Mouse (Mus musculus) urinary bladder, postnatal 4 days (tissue): ENCODE data around the gene Rapgefl1.
A peak's percentile ranks its signal among the peaks of the same experiment; 100 is the strongest.

ENCODE experiments used
- DNase-seq, 2 experiments: peaks; one replicate each; pipeline ENCODE4 v3.0.0; 2021 to 2022; ENCODE audit warnings: low spot score in 2 of 2

The Rapgefl1 gene

DNA sequence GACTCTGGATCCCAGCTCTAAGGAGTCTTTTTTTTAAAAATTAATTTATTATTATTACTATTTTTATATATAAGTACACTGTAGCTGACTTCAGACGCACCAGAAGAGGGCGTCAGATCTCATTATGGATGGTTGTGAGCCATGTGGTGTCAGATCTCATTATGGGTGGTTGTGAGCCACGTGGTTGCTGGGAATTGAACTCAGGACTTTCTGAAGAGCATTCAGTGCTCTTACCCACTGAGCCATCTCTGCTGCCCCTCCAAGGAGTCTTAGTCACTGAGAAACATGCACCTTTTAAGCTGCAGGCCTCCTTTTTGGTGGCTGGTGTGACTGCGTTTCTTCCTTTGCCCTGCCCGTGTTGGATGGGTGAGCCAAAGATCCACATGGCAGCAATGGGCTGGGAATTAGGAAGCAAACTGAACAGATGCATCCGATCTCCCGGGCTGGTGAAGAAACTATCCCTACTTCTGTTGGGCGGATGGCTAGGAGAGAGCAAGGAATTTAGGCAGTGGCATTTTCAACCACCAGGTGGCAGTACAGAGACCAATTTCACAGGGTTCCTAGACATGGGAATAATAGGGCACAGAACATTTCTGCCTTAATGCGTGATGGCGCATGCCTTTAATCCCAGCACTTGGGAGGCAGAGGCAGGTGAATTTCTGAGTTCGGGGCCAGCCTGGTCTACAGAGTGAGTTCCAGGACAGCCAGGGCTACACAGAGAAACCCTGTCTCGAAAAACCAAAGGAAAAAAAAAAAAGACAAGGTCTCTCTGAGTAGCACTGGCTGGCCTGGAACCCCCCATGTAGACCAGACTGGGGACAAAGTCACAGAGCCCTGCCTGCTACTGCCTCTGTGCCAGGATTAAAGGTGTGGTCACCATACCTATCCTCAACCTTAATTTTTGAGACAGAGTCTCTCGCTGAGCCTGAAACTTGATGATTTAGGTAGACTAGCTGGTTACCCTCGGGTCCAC, 22.5 kb downstream of the Rapgefl1 start:
- peak; percentile 76 to 92 for DNase-seq

DNA sequence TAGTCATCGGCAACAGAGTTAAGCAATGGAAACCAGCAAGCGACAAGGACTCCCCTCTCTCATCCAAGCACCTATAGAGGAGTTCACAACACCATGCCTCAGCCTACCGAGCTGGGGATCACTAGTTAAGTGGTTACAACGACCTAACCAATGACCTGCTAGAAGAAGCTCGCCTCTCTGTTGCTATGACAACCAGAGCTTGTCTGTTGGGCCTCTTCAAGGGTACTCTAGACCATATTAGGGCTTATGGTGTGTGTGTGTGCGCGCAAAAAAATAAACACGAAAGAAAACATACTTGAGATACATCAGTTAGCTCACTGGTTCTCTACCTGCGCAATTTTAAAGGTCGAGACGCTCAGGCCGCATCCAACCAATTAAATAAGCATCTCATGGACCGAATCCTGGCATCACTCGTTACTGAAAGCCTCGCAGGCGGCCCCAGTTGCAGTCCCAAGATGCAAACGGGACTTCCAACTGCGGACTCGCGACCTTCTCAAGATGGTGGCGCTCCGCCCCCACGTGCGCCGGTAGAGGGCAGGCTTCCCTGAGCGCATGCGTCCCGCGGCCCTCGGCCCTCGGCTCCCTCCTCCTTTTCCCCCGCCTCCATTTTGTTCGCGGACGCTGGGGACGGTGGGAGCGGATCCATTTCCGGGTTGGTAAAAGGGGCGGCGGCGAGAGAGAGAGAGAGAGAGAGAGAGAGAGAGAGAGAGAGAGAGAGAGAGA, 26.6 kb downstream of the Rapgefl1 start, which contains the start of gene Wipf2:
Gene Wipf2, plus strand, starts transcription at position 611 of the 723 bp plus-strand sequence.
- peak; percentile 96 to 97 for DNase-seq

DNA sequence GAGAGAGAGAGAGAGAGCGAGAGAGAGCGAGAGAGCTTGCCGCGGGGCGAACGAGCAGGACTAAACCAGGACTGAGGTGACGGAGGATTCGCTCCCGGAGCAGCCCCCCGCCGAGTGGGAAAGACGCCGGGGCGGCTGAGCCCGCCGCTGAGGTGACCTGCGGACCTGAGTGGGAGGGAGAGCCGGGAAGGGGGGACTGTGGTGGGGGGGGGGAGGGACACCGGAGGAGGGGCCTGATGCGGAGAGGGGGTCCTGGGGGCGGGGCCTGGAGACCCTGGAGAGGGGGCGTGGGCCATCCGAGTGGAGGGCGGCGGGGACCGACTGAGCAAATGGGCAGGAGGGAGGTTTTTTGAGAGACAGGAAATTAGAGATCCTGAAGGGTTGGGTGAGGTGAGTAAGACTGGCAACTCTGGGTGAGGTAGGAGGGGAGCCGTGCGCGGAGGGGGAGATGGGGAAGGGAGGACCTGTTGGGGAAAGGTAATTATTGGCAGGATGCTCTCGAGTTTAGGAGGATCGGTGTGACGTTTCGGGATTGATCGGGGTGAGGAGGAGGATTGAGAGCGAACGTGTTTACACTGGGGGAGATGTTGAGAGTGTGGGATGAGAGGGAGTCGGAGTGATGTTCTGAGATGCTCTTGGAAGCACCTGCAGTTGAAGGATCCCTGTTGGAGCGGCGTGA, 27.3 kb downstream of the Rapgefl1 start:
- DNase-seq, result peak in 1 of 2 experiments; percentile 65

DNA sequence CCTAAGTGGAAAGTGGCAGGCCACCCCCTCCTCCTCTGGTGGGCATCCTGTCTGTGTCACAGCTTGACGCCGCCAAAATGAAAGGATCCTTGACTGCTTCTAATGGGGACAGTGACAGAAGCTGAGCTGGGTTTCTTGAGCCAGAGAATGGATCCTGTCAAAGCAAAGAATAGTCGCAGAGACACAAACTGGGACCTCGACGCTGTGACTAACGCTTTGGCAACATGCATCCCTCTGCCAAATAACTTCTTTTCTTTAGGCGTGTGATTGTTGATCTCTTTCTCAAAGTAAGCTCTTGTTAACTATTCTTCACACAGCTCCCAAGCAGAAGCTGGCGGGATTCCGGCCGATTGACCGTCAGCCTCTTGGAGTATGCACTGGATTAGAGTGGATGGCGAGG, 30.7 kb downstream of the Rapgefl1 start:
- no peak for DNase-seq

DNA sequence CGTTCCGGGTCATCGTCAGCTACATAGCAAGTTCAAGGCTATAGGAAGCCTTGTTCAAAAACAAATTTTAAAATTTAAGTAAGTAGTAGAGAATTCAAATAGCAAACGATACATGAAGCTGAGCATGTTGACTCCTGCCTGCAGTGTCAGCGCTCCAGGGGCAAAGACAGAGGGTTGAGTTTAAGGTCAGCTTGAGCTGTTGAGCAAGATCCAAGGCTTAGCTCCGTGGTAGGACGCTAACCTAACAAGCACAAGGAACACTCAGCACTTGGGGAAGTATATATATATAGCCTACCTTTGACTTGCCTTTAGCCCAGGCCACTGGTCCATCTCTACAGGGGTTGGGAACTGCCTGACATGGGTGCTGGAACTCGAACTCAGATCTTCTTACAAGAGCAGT, 33.3 kb downstream of the Rapgefl1 start:
- no peak for DNase-seq

DNA sequence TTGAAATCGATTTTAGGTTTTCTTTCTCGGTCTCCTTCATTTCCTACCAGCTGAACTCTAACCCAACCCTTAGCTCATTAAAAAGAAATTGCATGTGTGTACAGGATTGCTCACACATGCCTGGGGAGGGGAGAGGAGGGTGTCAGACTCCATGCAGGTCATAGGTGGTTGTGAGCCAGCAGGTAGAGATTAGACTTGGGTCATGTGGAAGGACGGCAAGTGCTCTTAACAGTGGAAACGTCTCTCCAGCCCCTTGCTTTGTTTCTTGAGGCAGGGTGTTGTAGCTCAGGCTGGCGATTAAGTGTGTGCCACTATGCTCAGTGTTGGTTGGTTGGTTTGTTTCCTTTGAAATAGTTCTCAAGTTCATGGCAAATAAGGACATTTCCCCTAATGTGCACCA, 34.2 kb downstream of the Rapgefl1 start:
- no peak for DNase-seq

DNA sequence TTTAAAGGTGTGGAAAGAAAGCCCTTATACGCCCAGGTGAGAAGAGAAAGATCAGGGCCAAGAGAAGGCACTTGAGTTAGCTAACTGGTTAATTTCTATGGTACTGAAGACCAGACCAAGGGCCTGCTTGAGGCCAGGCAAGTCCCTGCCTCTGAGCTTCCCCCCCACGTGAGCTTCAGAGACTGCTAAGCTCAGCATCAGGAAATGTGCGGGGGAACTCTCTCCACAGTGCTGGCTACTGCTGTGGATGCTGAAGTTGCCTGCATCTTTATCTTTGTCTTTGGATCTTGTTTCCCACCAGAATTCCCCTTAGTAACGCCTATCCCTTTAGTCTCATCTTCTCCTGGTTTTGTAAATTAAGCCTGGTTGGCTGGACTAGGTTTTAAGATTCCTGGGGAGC, 34.8 kb downstream of the Rapgefl1 start:
- no peak for DNase-seq

DNA sequence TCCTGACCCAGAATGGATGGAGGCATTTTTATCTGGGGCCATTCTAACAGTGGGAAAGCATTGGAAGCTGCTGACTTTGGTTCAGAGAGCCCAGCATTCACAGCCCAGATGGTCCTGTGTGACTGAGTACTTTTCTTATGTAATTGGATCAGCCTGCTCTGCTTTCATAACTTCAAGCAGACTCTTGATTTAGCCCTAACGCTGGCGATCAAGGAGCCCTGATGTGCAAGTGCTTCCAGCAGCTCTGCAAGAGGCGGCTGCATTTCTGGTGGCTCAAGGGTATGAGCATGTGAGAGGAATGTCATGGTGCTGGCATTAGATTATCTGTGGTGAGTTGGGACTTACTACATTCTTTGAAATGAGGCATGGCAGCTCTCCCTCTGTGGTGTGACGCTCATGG, 35.5 kb downstream of the Rapgefl1 start:
- no peak for DNase-seq

DNA sequence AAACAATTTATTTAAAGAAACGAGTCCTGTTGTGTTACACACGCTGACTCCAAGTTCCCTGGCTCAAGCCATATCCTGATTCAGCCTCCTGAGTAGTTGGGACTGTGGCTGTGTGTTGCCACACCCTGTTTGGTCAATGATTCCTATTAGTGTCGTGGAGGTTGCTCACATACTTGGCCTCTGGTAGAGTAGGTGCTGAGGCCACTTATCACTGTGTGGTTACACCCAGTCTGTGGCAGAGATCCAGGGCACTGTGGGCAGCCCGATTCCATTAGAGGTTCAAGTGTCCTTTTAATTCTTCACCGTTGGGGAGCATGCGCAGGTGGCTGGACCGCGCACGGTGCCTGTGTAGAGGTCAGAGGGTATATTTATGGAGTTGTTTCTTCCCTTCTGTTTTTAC, 37.3 kb downstream of the Rapgefl1 start:
- no peak for DNase-seq

DNA sequence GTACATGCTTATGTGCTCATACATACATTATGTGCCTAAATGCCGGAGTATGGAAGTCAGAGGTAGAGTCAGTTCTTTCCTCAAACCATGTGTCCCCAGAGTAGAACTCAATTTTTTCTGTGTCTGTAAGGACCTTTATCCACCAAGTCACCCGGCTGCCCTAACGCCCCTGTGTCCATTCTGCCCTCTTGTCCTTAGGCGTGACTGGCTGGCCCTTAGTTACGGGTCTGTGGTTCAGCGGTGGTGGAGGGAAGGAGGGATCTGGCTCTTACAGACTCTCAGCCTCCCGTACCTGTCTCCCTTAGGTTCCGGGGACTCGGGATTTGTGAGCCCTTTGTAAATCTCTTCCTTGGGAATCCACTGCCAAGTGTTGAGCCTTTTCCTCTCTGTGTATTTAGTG, 40.4 kb downstream of the Rapgefl1 start:
- DNase-seq, result no peak

DNA sequence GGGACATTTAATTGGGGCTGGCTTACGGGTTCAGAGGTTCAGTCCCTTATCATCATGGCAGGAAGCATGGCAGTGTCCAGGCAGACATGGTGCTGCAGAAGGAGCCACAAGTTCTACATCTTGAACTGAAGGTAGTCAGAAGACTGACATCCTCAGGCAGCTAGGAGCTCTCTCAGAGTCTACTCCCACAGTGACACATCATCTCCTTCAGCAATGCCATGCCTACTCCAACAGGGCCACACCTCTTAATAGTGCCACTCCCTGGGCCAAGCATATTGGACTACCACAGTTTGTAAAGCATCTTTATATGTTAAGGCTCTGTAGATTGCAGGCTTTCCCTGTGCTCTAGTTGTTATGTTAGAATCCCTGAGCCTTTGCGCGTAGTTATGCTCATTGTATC, 51.1 kb downstream of the Rapgefl1 start:
- DNase-seq, result no peak

DNA sequence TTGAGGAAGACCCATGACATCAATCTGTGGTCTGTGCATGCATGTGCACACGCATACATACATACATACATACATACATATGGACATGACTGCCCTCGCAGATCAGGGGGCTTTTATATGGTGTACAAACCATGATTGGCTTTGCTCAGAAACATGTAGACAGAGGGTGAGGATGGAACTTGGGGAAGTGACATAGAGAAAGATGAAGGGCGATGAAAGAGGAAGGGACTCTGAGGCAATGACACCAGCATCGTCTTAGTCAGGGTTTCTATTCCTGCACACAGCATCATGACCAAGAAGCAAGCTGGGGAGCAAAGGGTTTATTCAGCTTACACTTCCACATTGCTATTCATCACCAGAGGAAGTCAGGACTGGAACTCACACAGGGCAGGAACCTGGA, 52.5 kb downstream of the Rapgefl1 start:
- DNase-seq, result no peak

DNA sequence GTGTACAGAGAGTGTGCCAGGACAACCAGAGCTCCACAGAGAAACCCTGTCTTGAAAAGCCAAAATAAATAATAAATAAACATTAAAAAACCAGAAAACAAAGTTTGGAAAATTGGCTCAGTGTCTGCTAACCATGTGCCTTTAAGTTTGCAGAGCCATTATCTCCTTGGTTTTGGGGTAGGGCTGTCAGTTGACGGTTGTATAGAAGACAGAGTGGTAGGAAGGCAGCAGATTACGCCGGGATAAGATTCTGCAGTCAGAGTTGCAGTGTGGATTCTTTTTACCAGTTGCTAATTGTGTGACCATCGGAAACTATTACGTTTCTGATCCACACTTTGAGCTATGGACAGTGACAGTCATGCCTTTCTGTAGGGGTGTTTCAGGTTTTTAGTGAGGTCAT, 53.4 kb downstream of the Rapgefl1 start:
- DNase-seq, result no peak

DNA sequence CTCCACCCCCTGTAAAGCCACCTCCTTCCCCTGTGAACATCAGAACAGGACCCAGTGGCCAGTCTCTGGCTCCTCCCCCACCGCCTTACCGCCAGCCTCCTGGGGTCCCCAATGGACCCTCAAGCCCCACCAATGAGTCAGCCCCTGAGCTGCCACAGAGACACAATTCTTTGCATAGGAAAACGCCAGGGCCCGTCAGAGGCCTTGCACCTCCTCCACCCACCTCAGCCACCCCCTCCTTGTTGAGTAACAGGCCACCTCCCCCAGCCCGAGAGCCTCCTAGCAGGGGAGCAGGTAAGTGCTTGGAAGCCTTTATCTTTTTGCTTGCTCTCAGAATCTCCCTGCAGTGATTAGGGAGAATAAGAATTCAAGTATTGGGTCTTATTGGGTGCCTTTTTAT, 55.8 kb downstream of the Rapgefl1 start:
- DNase-seq, result no peak

DNA sequence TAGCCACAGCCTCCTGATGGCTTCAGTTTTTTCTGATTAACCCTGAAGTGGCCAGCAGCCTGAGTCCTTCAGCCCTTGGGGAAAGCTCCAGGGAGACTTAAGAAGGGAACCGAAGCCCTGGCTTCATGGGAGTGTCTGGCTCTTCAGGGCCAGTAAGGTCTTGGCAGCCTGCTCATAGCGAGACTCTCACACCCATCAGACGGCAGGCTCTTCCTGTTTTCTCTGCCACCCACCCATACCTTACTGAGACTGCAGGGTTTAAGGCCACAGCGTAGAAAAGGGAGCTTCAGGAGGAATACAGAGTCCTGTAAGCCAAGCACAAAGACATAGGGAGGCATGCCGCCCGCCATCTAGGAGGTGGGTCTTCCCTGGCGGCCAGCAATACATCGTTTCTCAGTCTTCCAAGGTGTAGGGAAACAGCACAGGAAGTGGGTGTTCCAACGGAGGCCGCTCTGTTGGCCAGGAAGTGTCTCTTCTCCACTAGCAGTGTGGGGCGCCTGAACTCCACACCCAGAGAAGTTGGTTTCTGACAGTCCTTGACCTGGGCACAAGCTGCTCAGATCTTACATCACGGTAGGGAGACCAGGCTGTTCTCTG, 64.0 kb downstream of the Rapgefl1 start:
- DNase-seq, result no peak

DNA sequence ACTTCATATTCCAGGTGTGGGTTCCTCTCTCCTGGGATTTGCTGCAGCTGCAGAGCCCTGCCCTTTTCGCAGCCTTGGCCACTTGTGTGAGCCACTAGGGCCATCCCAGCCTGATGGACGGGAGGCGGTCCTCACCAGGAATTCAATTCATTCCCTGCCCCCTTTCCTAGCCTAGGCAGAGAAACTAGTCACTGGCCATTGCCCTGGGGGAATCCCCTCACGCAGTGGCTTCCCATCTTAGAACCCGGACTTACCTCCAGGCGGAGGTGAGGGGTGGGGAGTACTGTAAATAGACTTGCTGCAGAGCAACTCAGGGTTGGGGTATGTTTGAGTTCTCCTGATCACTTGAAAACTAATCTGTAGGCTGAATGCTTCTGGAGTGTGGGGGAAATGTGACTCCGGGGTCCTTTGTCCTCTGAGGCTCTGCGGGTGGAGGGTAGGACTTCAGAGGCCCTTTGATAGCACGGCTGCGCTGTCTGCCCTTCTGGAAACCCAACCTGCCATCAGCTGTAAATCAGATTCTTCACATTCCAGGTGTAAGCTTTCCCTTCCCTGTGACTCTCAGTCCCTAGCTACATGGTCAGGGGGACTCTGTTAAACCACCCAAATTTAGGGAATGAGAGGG, 66.1 kb downstream of the Rapgefl1 start:
- no peak for DNase-seq
